Mouse (Mus musculus): Measurements from ENCODE around the gene Ppp3ca. TPM values are rescaled to one million over a fixed set of nuclear protein-coding genes. Genes with fewer than 3 reads are reported as not detected.

Gene Ppp3ca
- polyA plus RNA-seq, 2 experiments: 31.5 to 74.8 TPM

- TF ChIP-seq POLR2A (IDR thresholded peaks at IDR 0.05; ENCODE audit: borderline replicate concordance, extremely low read depth, insufficient read depth, insufficient read length): no peak
- Histone ChIP-seq H3K27ac (replicated peaks; ENCODE audit: low read depth, low read length) (no peak overlapping the region), H3K4me2 (replicated peaks; ENCODE audit: low read depth, low read length, severe bottlenecking) (no peak overlapping the region), H3K4me3 (replicated peaks; ENCODE audit: low read length) (no peak overlapping the region), H3K27me3 (ENCODE audit: control insufficient read depth, insufficient read depth, low read length) (no peaks in the 10 kb centered on the region), H3K4me1 (ENCODE audit: control insufficient read depth, insufficient read depth, low read length) (no peaks in the 10 kb centered on the region), H3K9me3 (ENCODE audit: control insufficient read depth, low read length) (no peaks in the 10 kb centered on the region), H3K36me3 (ENCODE audit: control insufficient read depth, insufficient read depth, low read length) (no peaks in the 10 kb centered on the region), H3K9ac (ENCODE audit: low read depth, low read length, severe bottlenecking) (no peak overlapping the region)
- DNase-seq (ENCODE audit: low spot score) (no peak), ATAC-seq (ENCODE audit: low FRiP score, low read depth) (no peak)
- 69% methylated on average over 3 of the region's 3 CpGs for WGBS
These were observed 140.3 kb downstream of the Ppp3ca start for GRCm38 (mm10) chr3:136810271-136810670.

DNA sequence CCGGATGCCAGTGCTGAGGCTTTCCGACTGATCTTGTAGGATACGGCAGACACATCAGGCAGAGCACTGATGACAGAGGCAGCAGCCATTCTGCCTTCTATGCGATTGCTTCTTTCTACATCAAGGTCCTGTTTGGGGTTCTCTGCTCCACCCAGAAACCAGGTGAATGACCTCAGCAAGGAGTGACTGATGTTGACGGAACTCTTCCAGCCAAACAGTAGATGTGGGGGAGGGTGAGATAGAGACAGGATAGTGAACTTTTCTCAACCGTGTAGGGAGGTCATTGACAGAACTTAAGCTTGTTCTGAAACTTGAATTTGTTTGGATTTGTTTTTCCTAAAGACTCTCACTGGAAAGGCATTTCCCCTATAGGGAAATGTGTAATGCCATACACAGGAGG, 142.2 kb downstream of the Ppp3ca start:
- no peak overlapping the region for H3K27ac ChIP-seq (replicated peaks; ENCODE audit: low read depth, low read length)
- H3K36me3 ChIP-seq (ENCODE audit: control insufficient read depth, insufficient read depth, low read length): no peaks in the 10 kb centered on the region
- no peak for TF ChIP-seq POLR2A (IDR thresholded peaks at IDR 0.05; ENCODE audit: borderline replicate concordance, extremely low read depth, insufficient read depth, insufficient read length)
- H3K9me3 ChIP-seq (ENCODE audit: control insufficient read depth, low read length): no peaks in the 10 kb centered on the region
- H3K27me3 ChIP-seq (ENCODE audit: control insufficient read depth, insufficient read depth, low read length): no peaks in the 10 kb centered on the region
- no peak overlapping the region for H3K4me2 ChIP-seq (replicated peaks; ENCODE audit: low read depth, low read length, severe bottlenecking)
- ATAC-seq (ENCODE audit: low FRiP score, low read depth): no peak
- no peak overlapping the region for H3K9ac ChIP-seq (ENCODE audit: low read depth, low read length, severe bottlenecking)
- H3K4me1 ChIP-seq (ENCODE audit: control insufficient read depth, insufficient read depth, low read length): no peaks in the 10 kb centered on the region
- WGBS: 77% methylated on average over 6 of the region's 6 CpGs
- DNase-seq (ENCODE audit: low spot score): no peak
- no peak overlapping the region for H3K4me3 ChIP-seq (replicated peaks; ENCODE audit: low read length)

- TF ChIP-seq POLR2A (IDR thresholded peaks at IDR 0.05; ENCODE audit: borderline replicate concordance, extremely low read depth, insufficient read depth, insufficient read length): no peak
- H3K27me3 ChIP-seq (ENCODE audit: control insufficient read depth, insufficient read depth, low read length): no peaks in the 10 kb centered on the region
- DNase-seq (ENCODE audit: low spot score): no peak
- H3K9me3 ChIP-seq (ENCODE audit: control insufficient read depth, low read length): no peaks in the 10 kb centered on the region
- H3K4me1 ChIP-seq (ENCODE audit: control insufficient read depth, insufficient read depth, low read length): no peaks in the 10 kb centered on the region
- WGBS: 95% methylated on average over 2 of the region's 2 CpGs
- H3K36me3 ChIP-seq (ENCODE audit: control insufficient read depth, insufficient read depth, low read length): no peaks in the 10 kb centered on the region
- no peak overlapping the region for H3K27ac ChIP-seq (replicated peaks; ENCODE audit: low read depth, low read length)
- no peak for ATAC-seq (ENCODE audit: low FRiP score, low read depth)
- no peak overlapping the region for H3K4me2 ChIP-seq (replicated peaks; ENCODE audit: low read depth, low read length, severe bottlenecking)
- no peak overlapping the region for H3K4me3 ChIP-seq (replicated peaks; ENCODE audit: low read length)
- H3K9ac ChIP-seq (ENCODE audit: low read depth, low read length, severe bottlenecking): no peak overlapping the region
These were observed 142.9 kb downstream of the Ppp3ca start for GRCm38 (mm10) chr3:136812791-136813190.

- DNase-seq (ENCODE audit: low spot score) (no peak), ATAC-seq (ENCODE audit: low FRiP score, low read depth) (no peak)
- 82% methylated on average over 2 of the region's 2 CpGs for WGBS
These were observed 144.0 kb downstream of the Ppp3ca start for GRCm38 (mm10) chr3:136813886-136814285.

DNA sequence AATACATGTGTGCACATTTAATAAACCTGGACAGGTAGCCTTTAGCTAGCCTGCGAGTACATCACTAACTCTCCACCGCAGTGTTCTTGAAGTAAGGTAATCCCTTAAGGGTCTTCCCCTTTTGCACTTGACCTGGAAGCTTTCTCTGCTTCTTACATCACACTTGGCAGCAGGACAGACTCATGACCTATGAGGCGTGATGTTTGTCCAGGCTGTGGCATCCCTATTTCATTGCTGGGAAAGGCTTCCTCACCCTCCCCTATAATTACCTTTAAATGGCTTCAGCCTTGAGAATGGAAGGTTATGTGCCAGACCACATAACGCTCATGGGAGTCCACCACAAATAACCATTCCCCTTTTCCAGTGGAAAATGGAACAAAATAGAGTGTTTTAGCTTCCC, 145.0 kb downstream of the Ppp3ca start:
- H3K9me3 ChIP-seq (ENCODE audit: control insufficient read depth, low read length): no peaks in the 10 kb centered on the region
- H3K4me2 ChIP-seq (replicated peaks; ENCODE audit: low read depth, low read length, severe bottlenecking): no peak overlapping the region
- TF ChIP-seq POLR2A (IDR thresholded peaks at IDR 0.05; ENCODE audit: borderline replicate concordance, extremely low read depth, insufficient read depth, insufficient read length): no peak
- no peak overlapping the region for H3K9ac ChIP-seq (ENCODE audit: low read depth, low read length, severe bottlenecking)
- H3K36me3 ChIP-seq (ENCODE audit: control insufficient read depth, insufficient read depth, low read length): no peaks in the 10 kb centered on the region
- ATAC-seq (ENCODE audit: low FRiP score, low read depth) (no peak; the same call in 1 of the 2 replicates), DNase-seq (ENCODE audit: low spot score) (no peak)
- H3K27me3 ChIP-seq (ENCODE audit: control insufficient read depth, insufficient read depth, low read length): no peaks in the 10 kb centered on the region
- H3K4me1 ChIP-seq (ENCODE audit: control insufficient read depth, insufficient read depth, low read length): no peaks in the 10 kb centered on the region
- no peak overlapping the region for H3K4me3 ChIP-seq (replicated peaks; ENCODE audit: low read length)
- no peak overlapping the region for H3K27ac ChIP-seq (replicated peaks; ENCODE audit: low read depth, low read length)
- 81% methylated on average over 4 of the region's 4 CpGs for WGBS

More at GRCm38 (mm10) chr3:136813886-136814285, 144.0 kb downstream of the Ppp3ca start:
- Histone ChIP-seq H3K9me3 (ENCODE audit: control insufficient read depth, low read length) (no peaks in the 10 kb centered on the region), H3K4me3 (replicated peaks; ENCODE audit: low read length) (no peak overlapping the region), H3K4me2 (replicated peaks; ENCODE audit: low read depth, low read length, severe bottlenecking) (no peak overlapping the region), H3K36me3 (ENCODE audit: control insufficient read depth, insufficient read depth, low read length) (no peaks in the 10 kb centered on the region), H3K9ac (ENCODE audit: low read depth, low read length, severe bottlenecking) (no peak overlapping the region), H3K27ac (replicated peaks; ENCODE audit: low read depth, low read length) (no peak overlapping the region), H3K27me3 (ENCODE audit: control insufficient read depth, insufficient read depth, low read length) (no peaks in the 10 kb centered on the region), H3K4me1 (ENCODE audit: control insufficient read depth, insufficient read depth, low read length) (no peaks in the 10 kb centered on the region)
- TF ChIP-seq POLR2A (IDR thresholded peaks at IDR 0.05; ENCODE audit: borderline replicate concordance, extremely low read depth, insufficient read depth, insufficient read length): no peak

GRCm38 (mm10) chr3:136816319-136816718, 146.4 kb downstream of the Ppp3ca start:
- H3K9me3 ChIP-seq (ENCODE audit: control insufficient read depth, low read length): no peaks in the 10 kb centered on the region
- 87% methylated on average over 3 of the region's 3 CpGs for WGBS
- H3K27ac ChIP-seq (replicated peaks; ENCODE audit: low read depth, low read length): no peak overlapping the region
- ATAC-seq (ENCODE audit: low FRiP score, low read depth) (no peak), DNase-seq (ENCODE audit: low spot score) (no peak)
- H3K4me2 ChIP-seq (replicated peaks; ENCODE audit: low read depth, low read length, severe bottlenecking): no peak overlapping the region
- H3K9ac ChIP-seq (ENCODE audit: low read depth, low read length, severe bottlenecking): no peak overlapping the region
- no peaks in the 10 kb centered on the region for H3K36me3 ChIP-seq (ENCODE audit: control insufficient read depth, insufficient read depth, low read length)
- H3K27me3 ChIP-seq (ENCODE audit: control insufficient read depth, insufficient read depth, low read length): no peaks in the 10 kb centered on the region
- H3K4me3 ChIP-seq (replicated peaks; ENCODE audit: low read length): no peak overlapping the region
- no peaks in the 10 kb centered on the region for H3K4me1 ChIP-seq (ENCODE audit: control insufficient read depth, insufficient read depth, low read length)
- TF ChIP-seq POLR2A (IDR thresholded peaks at IDR 0.05; ENCODE audit: borderline replicate concordance, extremely low read depth, insufficient read depth, insufficient read length): no peak

All from limb, embryonic 14.5 days (tissue).